Mouse (Mus musculus): Measurements from ENCODE around the gene Tex264. TPM values are rescaled to one million over a fixed set of nuclear protein-coding genes. Genes with fewer than 3 reads are reported as not detected.

The Tex264 gene
- polyA plus RNA-seq, 1 experiment from 2014 or later = 38.4 TPM

DNA sequence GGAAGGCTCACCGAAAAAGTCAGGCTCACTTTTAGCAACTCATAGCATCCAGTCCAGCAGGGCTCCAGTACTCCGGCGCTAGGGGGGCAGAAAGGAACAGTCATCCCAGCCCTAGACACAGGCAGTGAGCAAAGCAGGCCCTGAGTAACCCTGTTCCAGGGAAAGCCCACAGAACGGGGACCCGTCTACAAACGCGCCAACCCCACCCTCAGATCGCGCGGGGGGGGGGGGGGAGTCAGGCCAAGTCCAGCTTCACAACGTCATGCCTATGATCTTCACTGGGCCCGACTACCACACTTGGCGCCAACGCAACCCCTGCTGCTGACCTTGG, 844 bp downstream of the Tex264 start:
- WGBS = 7% methylated on average over 14 of the region's 14 CpGs
- ATAC-seq (ENCODE audit: low FRiP score, low read depth) = peak; percentile 27; the same call in 1 of the 2 replicates
- H3K27ac ChIP-seq = no peak overlapping the region

DNA sequence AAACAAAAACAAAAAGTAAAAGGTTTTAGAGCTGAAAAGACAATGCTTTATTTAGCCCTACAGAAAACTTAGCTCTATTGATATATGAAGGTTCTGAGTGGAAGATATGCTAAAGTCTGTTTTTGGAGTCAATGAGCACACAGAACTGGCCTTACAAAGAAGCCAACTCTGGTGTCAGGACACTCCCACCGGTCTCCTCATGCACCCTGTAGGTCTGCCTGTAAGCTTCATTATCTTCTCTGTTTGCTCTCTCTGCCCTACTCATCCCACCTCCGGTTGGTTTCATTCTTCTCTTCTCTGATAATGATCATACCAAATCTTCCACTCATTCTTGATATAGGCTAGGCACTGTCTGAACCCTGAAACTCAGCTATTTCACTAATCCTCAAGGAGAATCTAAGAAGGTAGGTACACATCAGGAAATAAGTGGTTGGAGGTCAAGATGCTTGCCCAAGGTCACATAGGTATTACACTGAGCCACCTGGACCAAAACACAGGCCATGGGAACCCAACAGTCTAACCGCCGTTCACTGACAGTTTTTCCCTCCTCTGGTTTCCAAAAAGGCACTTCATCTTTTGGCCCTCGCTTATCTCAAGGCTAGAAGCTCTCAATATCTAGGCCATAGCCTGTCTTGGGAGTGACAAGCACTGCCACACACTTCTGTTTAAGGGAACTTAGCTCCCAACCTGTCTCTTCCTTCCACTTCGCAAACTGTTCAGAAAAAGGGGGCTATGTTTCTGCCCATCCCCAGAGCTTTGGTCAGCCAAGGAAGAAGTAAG, 1.4 kb downstream of the Tex264 start:
- peak overlapping the region; percentile 78; the same call in 1 of the 2 replicates for H3K4me3 ChIP-seq

More for the DNA sequence above, 844 bp downstream of the Tex264 start:
- Histone ChIP-seq H3K4me1 (peaks cover 24% of the 10 kb centered on the region), H3K9me3 (no peaks in the 10 kb centered on the region), H3K4me2 (replicated peaks) (peak overlapping the region; percentile 98), H3K9ac (peak overlapping the region; percentile 75), H3K27me3 (replicated peaks) (no peaks in the 10 kb centered on the region), H3K36me3 (peaks cover 18% of the 10 kb centered on the region), H3K4me3 (peak overlapping the region; percentile 78)

DNA sequence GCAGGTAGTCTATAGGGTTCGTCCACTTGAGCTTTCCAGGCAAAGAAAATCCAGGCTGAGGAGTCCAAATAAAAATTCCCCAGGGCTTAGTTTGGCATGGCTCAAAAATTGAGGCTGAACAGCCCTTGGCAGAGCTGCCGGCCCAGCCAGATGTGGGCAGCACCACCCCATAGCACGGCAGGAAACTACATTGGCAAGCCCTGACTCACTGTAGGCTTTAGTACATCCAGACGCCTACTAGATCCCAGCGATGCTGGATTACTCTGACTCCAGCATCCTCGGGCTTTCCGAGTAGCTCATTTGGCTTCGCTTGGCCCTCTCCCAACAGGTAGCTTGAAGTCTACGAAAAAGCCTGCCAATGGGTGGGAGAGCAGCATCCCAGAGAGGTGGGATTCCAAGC, 4.7 kb downstream of the Tex264 start:
- no peak overlapping the region for H3K4me3 ChIP-seq
- peaks cover 29% of the 10 kb centered on the region for H3K36me3 ChIP-seq
- 90% methylated on average over 9 of the region's 9 CpGs for WGBS
- no peak overlapping the region for H3K9ac ChIP-seq
- no peaks in the 10 kb centered on the region for H3K9me3 ChIP-seq
- peaks cover 14% of the 10 kb centered on the region for H3K4me1 ChIP-seq
- H3K4me2 ChIP-seq (replicated peaks) = no peak overlapping the region
- no peak overlapping the region for H3K27ac ChIP-seq
- no peaks in the 10 kb centered on the region for H3K27me3 ChIP-seq (replicated peaks)
- no peak for ATAC-seq (ENCODE audit: low FRiP score, low read depth)

More for the DNA sequence above, 1.4 kb downstream of the Tex264 start:
- Histone ChIP-seq H3K27me3 (replicated peaks) (no peaks in the 10 kb centered on the region), H3K9me3 (no peaks in the 10 kb centered on the region), H3K36me3 (peaks cover 18% of the 10 kb centered on the region), H3K9ac (peak overlapping the region; percentile 75; the same call in 1 of the 2 replicates), H3K4me1 (peaks cover 24% of the 10 kb centered on the region), H3K27ac (no peak overlapping the region), H3K4me2 (replicated peaks) (peak overlapping the region; percentile 98)
- 83% methylated on average over 6 of the region's 6 CpGs for WGBS
- ATAC-seq (ENCODE audit: low FRiP score, low read depth) = no peak

DNA sequence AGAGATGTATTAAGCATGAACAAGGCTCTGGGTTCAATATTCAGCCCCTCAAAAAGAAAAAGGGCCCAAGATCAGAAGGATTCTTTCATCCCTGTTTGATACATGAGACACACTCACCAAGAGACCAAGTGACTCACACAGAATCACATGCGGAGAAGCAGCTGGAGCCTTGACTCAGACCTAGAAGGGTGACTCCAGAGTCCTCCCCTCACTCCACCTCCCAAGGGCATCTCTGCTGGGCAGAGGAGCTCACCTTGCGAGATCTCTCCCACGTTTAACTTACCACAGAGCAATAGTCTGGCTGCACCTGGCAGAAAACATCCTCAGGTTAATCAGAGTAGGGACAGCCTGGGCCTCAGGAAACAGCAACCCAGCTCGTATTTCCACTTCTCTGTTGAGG, 7.5 kb downstream of the Tex264 start:
- H3K27me3 ChIP-seq (replicated peaks) = no peaks in the 10 kb centered on the region
- 81% methylated on average over 4 of the region's 4 CpGs for WGBS
- no peaks in the 10 kb centered on the region for H3K4me1 ChIP-seq
- H3K9me3 ChIP-seq = no peaks in the 10 kb centered on the region
- H3K4me3 ChIP-seq = no peak overlapping the region
- H3K36me3 ChIP-seq = peaks cover 29% of the 10 kb centered on the region
- no peak for ATAC-seq (ENCODE audit: low FRiP score, low read depth)
- H3K9ac ChIP-seq = no peak overlapping the region
- no peak overlapping the region for H3K4me2 ChIP-seq (replicated peaks)
- no peak overlapping the region for H3K27ac ChIP-seq

DNA sequence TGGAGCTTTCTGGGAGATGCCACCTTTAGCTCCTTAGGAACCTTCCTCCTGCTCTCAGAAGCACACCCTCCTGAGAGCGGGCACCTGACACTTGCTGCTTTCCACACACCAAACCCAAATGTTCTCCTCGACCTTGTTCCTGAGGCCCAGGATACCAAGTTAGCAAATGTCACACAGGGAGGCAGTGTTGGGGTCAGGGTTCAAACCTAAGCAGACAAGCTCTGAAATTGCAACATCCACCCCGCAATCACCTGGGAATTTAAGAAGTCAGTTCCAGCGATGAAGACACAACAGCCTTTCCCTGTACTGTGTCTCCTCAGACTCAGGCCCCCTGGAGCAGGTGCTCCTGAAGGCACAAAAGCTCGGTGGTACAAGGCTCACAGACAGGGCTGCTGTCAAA, 8.0 kb downstream of the Tex264 start:
- Histone ChIP-seq H3K27me3 (replicated peaks) (no peaks in the 10 kb centered on the region), H3K4me2 (replicated peaks) (no peak overlapping the region), H3K27ac (no peak overlapping the region), H3K36me3 (peaks cover 29% of the 10 kb centered on the region), H3K4me3 (no peak overlapping the region), H3K9ac (no peak overlapping the region), H3K9me3 (no peaks in the 10 kb centered on the region), H3K4me1 (no peaks in the 10 kb centered on the region)
- 87% methylated on average over 5 of the region's 5 CpGs for whole genome bisulfite sequencing
- ATAC-seq (ENCODE audit: low FRiP score, low read depth) = no peak

DNA sequence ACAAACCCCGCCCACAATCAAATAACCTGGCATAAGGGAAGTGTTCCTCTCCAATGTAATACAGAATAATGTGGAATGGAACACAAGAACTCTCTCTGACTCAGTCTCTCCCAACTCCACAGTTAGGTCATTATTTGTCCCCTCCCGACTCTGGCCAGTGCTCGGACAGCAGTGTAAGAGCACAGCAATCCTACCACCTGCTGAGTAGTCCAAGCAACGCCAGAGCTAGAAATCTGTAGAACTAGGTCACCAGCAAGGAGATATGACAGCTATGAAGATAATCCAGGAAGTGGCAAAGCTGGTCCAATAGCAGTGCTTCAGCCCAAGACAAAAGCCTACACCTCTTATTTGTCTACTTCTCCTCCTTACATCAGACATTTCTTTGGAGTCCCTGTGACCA, 9.2 kb downstream of the Tex264 start:
- Histone ChIP-seq H3K27ac (no peak overlapping the region), H3K36me3 (peaks cover 24% of the 10 kb centered on the region), H3K4me1 (no peaks in the 10 kb centered on the region), H3K9ac (no peak overlapping the region), H3K27me3 (replicated peaks) (no peaks in the 10 kb centered on the region), H3K4me3 (no peak overlapping the region), H3K4me2 (replicated peaks) (no peak overlapping the region), H3K9me3 (no peaks in the 10 kb centered on the region)
- WGBS = 73% methylated on average over 4 of the region's 4 CpGs
- ATAC-seq (ENCODE audit: low FRiP score, low read depth) = no peak

DNA sequence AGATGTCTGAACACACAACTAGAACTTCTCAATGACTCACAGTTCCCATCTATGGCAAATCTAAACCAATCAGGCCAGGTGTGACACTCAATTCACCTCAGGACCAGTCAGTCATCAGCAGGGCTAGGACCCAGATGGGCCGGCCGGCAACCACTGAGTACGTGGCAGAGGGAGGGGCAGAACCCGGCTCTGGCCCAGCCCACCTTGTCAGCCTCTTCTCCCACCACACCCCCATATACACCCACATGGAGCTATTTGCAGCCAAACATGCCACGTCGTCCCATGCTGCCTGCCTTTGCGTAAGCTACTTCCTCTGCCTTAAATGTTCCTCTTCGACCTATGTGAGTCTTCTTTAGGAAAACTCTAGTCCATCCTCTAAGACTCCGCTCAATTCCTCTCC, 9.8 kb downstream of the Tex264 start:
- H3K4me1 ChIP-seq = no peaks in the 10 kb centered on the region
- peaks cover 25% of the 10 kb centered on the region for H3K36me3 ChIP-seq
- H3K4me2 ChIP-seq (replicated peaks) = no peak overlapping the region
- H3K4me3 ChIP-seq = no peak overlapping the region
- 76% methylated on average over 9 of the region's 9 CpGs for WGBS
- no peaks in the 10 kb centered on the region for H3K27me3 ChIP-seq (replicated peaks)
- no peak overlapping the region for H3K27ac ChIP-seq
- H3K9ac ChIP-seq = no peak overlapping the region
- H3K9me3 ChIP-seq = no peaks in the 10 kb centered on the region
- ATAC-seq (ENCODE audit: low FRiP score, low read depth) = 0 out of 2 replicates have a peak, but pooled peaks have one; percentile 63

DNA sequence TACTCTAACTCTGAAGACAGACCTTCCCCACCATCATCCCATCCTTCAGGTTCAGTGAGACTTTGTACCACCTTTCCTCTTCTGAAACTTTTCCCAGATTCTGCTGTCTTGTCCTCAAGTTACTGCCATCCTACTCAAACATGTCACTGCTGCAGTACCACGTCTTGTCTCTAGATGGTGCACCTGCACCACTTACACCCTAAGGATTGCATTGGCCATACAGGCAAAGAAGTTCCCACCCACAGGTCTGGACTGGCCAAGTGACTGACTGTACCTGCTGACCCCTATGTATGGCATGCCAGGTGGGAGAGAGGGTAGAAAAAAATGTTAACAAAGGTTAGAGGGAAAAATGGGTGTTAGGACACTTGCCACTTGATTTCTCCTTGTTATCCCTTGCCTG, 10.2 kb downstream of the Tex264 start:
- Histone ChIP-seq H3K4me2 (replicated peaks) (no peak overlapping the region), H3K4me1 (no peaks in the 10 kb centered on the region), H3K36me3 (peaks cover 22% of the 10 kb centered on the region), H3K27me3 (replicated peaks) (no peaks in the 10 kb centered on the region), H3K9ac (no peak overlapping the region), H3K9me3 (no peaks in the 10 kb centered on the region), H3K4me3 (no peak overlapping the region), H3K27ac (no peak overlapping the region)
- 0% methylated on average over 1 of the region's 1 CpGs for WGBS
- peak; percentile 70; the same call in 1 of the 2 replicates for ATAC-seq (ENCODE audit: low FRiP score, low read depth)

DNA sequence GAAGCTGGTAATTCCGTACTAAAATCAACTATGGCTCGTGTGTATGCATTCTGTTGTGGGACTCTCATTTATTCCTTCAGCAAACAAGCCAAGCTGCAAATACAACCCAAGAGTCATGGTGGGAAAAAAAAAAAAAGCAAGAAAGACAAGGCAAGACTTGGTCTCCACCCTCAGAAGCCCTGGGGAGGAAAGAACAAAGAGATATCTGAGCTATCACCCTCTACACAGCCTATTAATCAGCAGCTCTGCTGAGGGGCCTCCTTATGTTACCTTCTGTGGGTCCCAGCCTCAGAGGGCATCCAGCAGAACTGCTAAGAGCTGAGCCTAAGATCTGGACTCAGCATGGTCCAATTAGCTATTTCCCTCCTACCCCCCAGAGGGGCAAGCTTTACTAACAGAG, 11.9 kb downstream of the Tex264 start:
- Histone ChIP-seq H3K4me2 (replicated peaks) (no peak overlapping the region), H3K27ac (no peak overlapping the region), H3K27me3 (replicated peaks) (no peaks in the 10 kb centered on the region), H3K9me3 (no peaks in the 10 kb centered on the region), H3K9ac (no peak overlapping the region), H3K4me1 (no peaks in the 10 kb centered on the region), H3K4me3 (no peak overlapping the region), H3K36me3 (peaks cover 21% of the 10 kb centered on the region; the same call in 1 of the 2 replicates)
- WGBS = 87% methylated on average over 2 of the region's 2 CpGs
- ATAC-seq (ENCODE audit: low FRiP score, low read depth) = no peak

DNA sequence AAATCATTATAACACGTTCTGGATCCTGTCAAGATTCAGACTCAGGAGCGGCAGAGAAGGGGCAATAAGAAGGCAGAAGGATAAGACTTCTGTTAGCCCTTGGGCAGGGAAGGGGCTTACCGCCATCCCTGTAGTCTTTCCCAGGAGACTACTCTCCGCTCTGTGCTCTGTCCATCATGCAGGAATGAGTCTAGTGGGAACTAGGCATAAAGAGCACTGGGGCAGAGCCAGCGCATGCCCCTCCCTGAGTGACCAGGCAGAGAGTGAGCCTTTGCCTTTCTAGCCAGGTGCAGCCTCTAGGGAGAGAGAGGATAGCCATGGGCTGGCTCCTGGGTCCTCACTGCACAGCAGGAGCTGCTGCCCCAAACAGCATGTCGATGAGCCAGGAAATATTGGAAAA, 20.9 kb downstream of the Tex264 start:
- WGBS = 65% methylated on average over 6 of the region's 6 CpGs
- Histone ChIP-seq H3K9me3 (no peaks in the 10 kb centered on the region), H3K27me3 (replicated peaks) (no peaks in the 10 kb centered on the region), H3K9ac (no peak overlapping the region), H3K27ac (peak overlapping the region; percentile 21; the same call in 1 of the 2 replicates), H3K4me2 (replicated peaks) (peak overlapping the region; percentile 7; the same call in 1 of the 2 replicates), H3K36me3 (peaks cover 28% of the 10 kb centered on the region; the same call in 1 of the 2 replicates), H3K4me3 (no peak overlapping the region), H3K4me1 (peaks cover 15% of the 10 kb centered on the region)
- ATAC-seq (ENCODE audit: low FRiP score, low read depth) = no peak

DNA sequence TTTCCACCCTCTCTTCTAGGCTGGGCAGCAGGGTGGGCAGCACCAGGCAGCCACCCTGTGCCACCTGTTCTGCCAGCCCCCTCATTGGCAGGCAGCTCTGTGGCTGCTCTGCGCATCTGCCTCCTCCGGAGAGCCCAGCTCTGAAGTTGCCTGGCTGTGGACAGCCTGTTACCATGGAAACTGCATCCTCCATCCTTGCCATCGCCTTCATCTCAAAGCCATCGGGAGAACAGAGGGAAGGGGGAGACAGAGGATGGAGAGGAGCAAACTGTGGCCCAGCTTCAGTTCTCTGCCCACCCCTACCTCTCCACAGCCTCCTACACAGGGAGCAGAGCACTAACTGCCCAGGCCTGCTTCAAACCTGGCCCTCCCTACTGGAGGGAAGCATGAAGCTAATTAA, 21.3 kb downstream of the Tex264 start:
- no peaks in the 10 kb centered on the region for H3K9me3 ChIP-seq
- H3K4me1 ChIP-seq = peaks cover 15% of the 10 kb centered on the region
- H3K27ac ChIP-seq = peak overlapping the region; percentile 21; the same call in 1 of the 2 replicates
- no peak overlapping the region for H3K4me3 ChIP-seq
- peak overlapping the region; percentile 7; the same call in 1 of the 2 replicates for H3K4me2 ChIP-seq (replicated peaks)
- peak; percentile 70 for ATAC-seq (ENCODE audit: low FRiP score, low read depth)
- H3K36me3 ChIP-seq = peaks cover 25% of the 10 kb centered on the region; the same call in 1 of the 2 replicates
- H3K27me3 ChIP-seq (replicated peaks) = no peaks in the 10 kb centered on the region
- WGBS = 44% methylated on average over 4 of the region's 4 CpGs
- H3K9ac ChIP-seq = no peak overlapping the region

DNA sequence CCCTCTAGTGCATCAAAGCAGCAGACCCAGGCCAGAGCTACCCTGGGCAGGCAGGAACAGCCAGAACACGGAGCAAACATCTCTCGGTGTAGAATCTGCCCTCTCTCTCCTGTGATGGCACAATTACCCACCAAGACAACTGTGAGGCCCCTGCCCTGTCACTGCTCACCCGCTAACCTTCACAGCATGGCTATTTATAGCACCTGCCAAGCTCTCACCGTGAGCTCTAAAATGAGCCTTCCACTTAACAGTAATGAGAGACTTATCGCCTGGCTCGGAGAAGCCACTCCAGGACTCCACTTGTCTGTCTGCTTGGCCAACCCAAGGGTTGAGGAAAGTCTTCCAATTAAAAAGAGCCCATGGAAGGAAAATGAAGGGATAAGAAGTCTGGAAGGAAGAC, 22.5 kb downstream of the Tex264 start:
- no peak overlapping the region for H3K9ac ChIP-seq
- peaks cover 27% of the 10 kb centered on the region for H3K36me3 ChIP-seq
- no peak for ATAC-seq (ENCODE audit: low FRiP score, low read depth)
- H3K27me3 ChIP-seq (replicated peaks) = no peaks in the 10 kb centered on the region
- H3K4me2 ChIP-seq (replicated peaks) = no peak overlapping the region
- no peak overlapping the region for H3K4me3 ChIP-seq
- WGBS = 70% methylated on average over 6 of the region's 6 CpGs
- H3K9me3 ChIP-seq = no peaks in the 10 kb centered on the region
- no peak overlapping the region for H3K27ac ChIP-seq
- peaks cover 15% of the 10 kb centered on the region for H3K4me1 ChIP-seq

DNA sequence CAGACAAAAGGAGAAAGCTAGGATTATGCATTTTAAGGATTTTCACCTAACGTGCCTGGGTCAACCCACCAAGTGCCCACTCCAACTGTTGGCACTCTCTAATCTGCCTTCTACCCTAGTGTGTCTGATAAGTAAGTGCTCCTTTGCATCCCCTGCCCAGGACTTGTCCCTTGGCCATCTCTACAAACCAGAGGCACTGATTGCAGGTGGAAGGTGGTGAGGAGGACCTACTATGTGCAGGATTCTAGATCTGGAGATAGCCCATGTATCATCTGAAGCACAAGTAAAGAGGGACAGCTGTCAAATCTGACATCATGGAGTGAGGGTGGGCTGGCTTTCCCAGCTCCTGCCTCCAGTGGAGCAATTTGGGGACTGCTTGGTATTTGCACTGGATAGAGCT, 25.8 kb downstream of the Tex264 start:
- Histone ChIP-seq H3K9me3 (no peaks in the 10 kb centered on the region), H3K27ac (no peak overlapping the region), H3K4me1 (peaks cover 34% of the 10 kb centered on the region), H3K27me3 (replicated peaks) (peaks cover 9% of the 10 kb centered on the region), H3K36me3 (peaks cover 22% of the 10 kb centered on the region), H3K9ac (no peak overlapping the region), H3K4me2 (replicated peaks) (no peak overlapping the region), H3K4me3 (no peak overlapping the region)
- WGBS = 76% methylated on average over 1 of the region's 1 CpGs
- ATAC-seq (ENCODE audit: low FRiP score, low read depth) = no peak

Measured in neural tube, embryonic 12.5 days (tissue).